Mouse (Mus musculus): ENCODE results near the gene Kcnmb1.

DNA sequence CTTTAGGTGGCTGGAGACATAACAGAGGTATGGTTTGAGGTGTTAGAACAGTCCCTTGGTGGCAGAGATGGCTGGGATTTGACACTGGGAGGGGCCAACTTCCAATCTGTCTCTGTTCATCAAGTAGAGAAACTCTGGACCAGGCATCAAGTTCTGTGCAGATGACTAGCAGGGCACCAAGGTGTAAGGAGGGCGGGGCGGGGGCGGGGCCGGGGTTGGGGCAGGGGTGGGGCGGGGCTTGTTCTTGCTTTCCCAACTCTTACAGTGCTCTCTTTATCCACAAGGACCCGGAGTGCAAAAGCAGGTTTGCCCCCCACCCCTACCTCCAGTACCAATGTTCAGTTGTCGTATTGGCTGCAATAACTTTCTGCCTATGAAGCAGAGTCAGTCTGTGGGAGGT lies 635 bp upstream of the Kcnmb1 start:
- TF ChIP-seq MAFK (IDR thresholded peaks at IDR 0.05; ENCODE audit: insufficient read depth, low read depth, low read length) (no peak), HCFC1 (IDR thresholded peaks at IDR 0.05; ENCODE audit: borderline replicate concordance, insufficient read depth, low read length) (no peak), ZC3H11A (IDR thresholded peaks at IDR 0.05; ENCODE audit: borderline replicate concordance, low read depth, low read length) (no peak), CHD2 (IDR thresholded peaks at IDR 0.05; ENCODE audit: low read depth, low read length) (no peak), ZNF384 (IDR thresholded peaks at IDR 0.05; ENCODE audit: low read depth, low read length) (no peak)

Data from ES-E14 (cell line).